Mouse (Mus musculus) liver, adult 2 months (tissue): ENCODE measurements at regions not wholly inside any gene's neighbourhood (a gene's known extent, or its start where the extent isn't known, plus 50 kb on each side); places are given as distances from the start of the nearest gene placed in this dataset.

Experiments
- DNase-seq: peaks from one replicate; pipeline ENCODE4 v3.0.0-alpha.2; 2011; ENCODE audit warnings: low read depth, low spot score; ENCODE audit errors: extremely low read depth
- H3K27ac ChIP-seq: fragments of 200-500 bp; replicated peaks from 2 replicates; pipeline ENCODE4 v1.5.1; 2012; ENCODE audit warnings: low read depth, mild to moderate bottlenecking, control low read depth, inconsistent platforms, low read length; ENCODE audit not compliant: insufficient read depth
- H3K27me3 ChIP-seq: fragments of 200-500 bp; 2 replicates; pipeline ENCODE4 v1.6.1; 2012; ENCODE audit warnings: mild to moderate bottlenecking, moderate library complexity, low read length, inconsistent platforms; ENCODE audit not compliant: control insufficient read depth, insufficient read depth
- H3K36me3 ChIP-seq: fragments of 200-500 bp; 2 replicates; pipeline ENCODE4 v1.6.1; 2012; ENCODE audit warnings: low read length, inconsistent platforms; ENCODE audit not compliant: control insufficient read depth, insufficient read depth
- H3K4me1 ChIP-seq: fragments of 200-500 bp; 2 replicates; pipeline ENCODE4 v1.6.1; 2011; ENCODE audit warnings: low read length; ENCODE audit not compliant: control insufficient read depth, insufficient read depth
- H3K4me3 ChIP-seq: fragments of 200-500 bp; 2 replicates; pipeline ENCODE4 v1.5.1; 2011; ENCODE audit warnings: low read depth, mild to moderate bottlenecking, control low read depth, low read length, moderate library complexity; ENCODE audit not compliant: insufficient read depth
- H3K79me2 ChIP-seq: fragments of 200-500 bp; 2 replicates; pipeline ENCODE4 v1.6.1; 2012; ENCODE audit warnings: inconsistent platforms, mild to moderate bottlenecking, low read length, moderate library complexity; ENCODE audit not compliant: control insufficient read depth, insufficient read depth
- H3K9ac ChIP-seq: fragments of 200-500 bp; 2 replicates; pipeline ENCODE4 v1.6.1; 2012; ENCODE audit warnings: low read depth, mild to moderate bottlenecking, control low read depth, inconsistent platforms, low read length
- CTCF ChIP-seq: fragments of 200-500 bp; IDR thresholded peaks from 2 replicates; pipeline ENCODE4 v1.5.1; 2011; ENCODE audit warnings: low read depth, low read length, control low read depth
- POLR2A ChIP-seq: fragments of 200-500 bp; IDR thresholded peaks from 2 replicates; pipeline ENCODE4 v1.6.1; 2011; ENCODE audit warnings: low read length, control low read depth; ENCODE audit not compliant: insufficient read depth; ENCODE audit errors: extremely low read depth
- WGBS: fragments of 180-500 bp; shearing (Covaris S2); methylation state at CpG from one replicate; pipeline ENCODE4 v1.1.7; 2018; 5-methylcytosine and 5-hydroxymethylcytosine counted together

GRCm38 (mm10) chr5:39557376-39558001 is 197.8 kb downstream of the Hs3st1 start:
- TF ChIP-seq CTCF (no peak), POLR2A (no peak)
- 61% methylated on average over 4 of the region's 4 CpGs for WGBS
- Histone ChIP-seq H3K27me3 (no peaks in the 10 kb centered on the region), H3K4me3 (no peak overlapping the region), H3K79me2 (no peaks in the 10 kb centered on the region), H3K9ac (no peak overlapping the region), H3K4me1 (no peaks in the 10 kb centered on the region), H3K27ac (no peak overlapping the region), H3K36me3 (no peaks in the 10 kb centered on the region)
- no peak for DNase-seq

- Histone ChIP-seq H3K79me2 (no peaks in the 10 kb centered on the region), H3K4me1 (no peaks in the 10 kb centered on the region), H3K27me3 (no peaks in the 10 kb centered on the region), H3K36me3 (no peaks in the 10 kb centered on the region), H3K4me3 (no peak overlapping the region), H3K27ac (no peak overlapping the region), H3K9ac (no peak overlapping the region)
- TF ChIP-seq POLR2A = no peak
- TF ChIP-seq CTCF = no peak
- WGBS = 61% methylated on average over 2 of the region's 2 CpGs
- DNase-seq = no peak
These were observed 218.2 kb downstream of the Hs3st1 start for GRCm38 (mm10) chr5:39537044-39537443.

DNA sequence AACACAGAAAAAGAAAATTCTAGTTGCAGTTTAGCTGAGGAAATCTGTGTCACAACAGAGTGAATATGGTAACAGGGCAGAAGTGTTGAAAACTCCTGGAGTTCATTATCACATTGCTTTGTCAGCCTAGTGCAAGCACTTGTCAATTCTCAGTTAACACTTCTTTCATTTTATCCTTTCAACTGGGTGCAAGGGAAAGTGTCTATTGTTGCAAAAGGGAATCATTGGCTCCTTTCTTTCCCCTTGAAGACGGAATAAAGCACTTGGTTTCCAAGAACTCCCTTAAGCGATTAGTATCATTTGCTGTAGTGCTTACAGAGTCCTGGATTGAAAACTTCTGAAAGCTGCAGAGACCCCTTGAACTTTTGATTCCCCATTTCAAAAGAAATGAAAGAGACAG is 218.9 kb downstream of the Hs3st1 start:
- H3K27ac ChIP-seq = no peak overlapping the region
- WGBS = 60% methylated on average over 2 of the region's 2 CpGs
- no peaks in the 10 kb centered on the region for H3K27me3 ChIP-seq
- H3K4me3 ChIP-seq = no peak overlapping the region
- H3K79me2 ChIP-seq = no peaks in the 10 kb centered on the region
- no peaks in the 10 kb centered on the region for H3K36me3 ChIP-seq
- no peak for DNase-seq
- no peaks in the 10 kb centered on the region for H3K4me1 ChIP-seq
- no peak overlapping the region for H3K9ac ChIP-seq
- TF ChIP-seq CTCF (no peak), POLR2A (no peak)

GRCm38 (mm10) chr5:39510246-39510645 is 245.0 kb downstream of the Hs3st1 start:
- TF ChIP-seq POLR2A (no peak), CTCF (no peak)

GRCm38 (mm10) chr5:39482756-39483155 is 272.5 kb downstream of the Hs3st1 start:
- H3K4me1 ChIP-seq = no peaks in the 10 kb centered on the region
- TF ChIP-seq CTCF (no peak), POLR2A (no peak)
- 62% methylated on average over 5 of the region's 5 CpGs for WGBS
- H3K27me3 ChIP-seq = no peaks in the 10 kb centered on the region
- no peak overlapping the region for H3K27ac ChIP-seq
- no peak for DNase-seq
- no peak overlapping the region for H3K4me3 ChIP-seq
- H3K9ac ChIP-seq = no peak overlapping the region
- no peaks in the 10 kb centered on the region for H3K79me2 ChIP-seq
- no peaks in the 10 kb centered on the region for H3K36me3 ChIP-seq

More at GRCm38 (mm10) chr5:39510246-39510645, 245.0 kb downstream of the Hs3st1 start:
- no peaks in the 10 kb centered on the region for H3K4me1 ChIP-seq
- no peak overlapping the region for H3K4me3 ChIP-seq
- DNase-seq = no peak
- no peaks in the 10 kb centered on the region for H3K36me3 ChIP-seq
- no peaks in the 10 kb centered on the region for H3K27me3 ChIP-seq
- WGBS = 78% methylated on average over 1 of the region's 1 CpGs
- H3K9ac ChIP-seq = no peak overlapping the region
- H3K79me2 ChIP-seq = no peaks in the 10 kb centered on the region
- H3K27ac ChIP-seq = no peak overlapping the region

- no peaks in the 10 kb centered on the region for H3K27me3 ChIP-seq
- no peak for DNase-seq
- no peak overlapping the region for H3K27ac ChIP-seq
- TF ChIP-seq POLR2A (no peak), CTCF (no peak)
- H3K36me3 ChIP-seq = no peaks in the 10 kb centered on the region
- no peak overlapping the region for H3K9ac ChIP-seq
- H3K79me2 ChIP-seq = no peaks in the 10 kb centered on the region
- H3K4me3 ChIP-seq = no peak overlapping the region
- WGBS = 73% methylated on average over 2 of the region's 2 CpGs
- H3K4me1 ChIP-seq = no peaks in the 10 kb centered on the region; the same call in 1 of the 2 replicates
These were observed 297.2 kb downstream of the Hs3st1 start for GRCm38 (mm10) chr5:39458116-39458525.
